Mouse (Mus musculus): ENCODE data around the gene Hspa1l. TPM values are rescaled to one million over a fixed set of nuclear protein-coding genes. Genes with fewer than 3 reads are reported as not detected.
A peak's percentile ranks its signal among the peaks of the same experiment; 100 is the strongest.
"Not testable (repeated sequence)": the region's sequence is repeated elsewhere in the genome, so short reads cannot be mapped to it uniquely, and the experiment has no call there.

Hspa1l gene
- polyA plus RNA-seq, 1 experiment from 2014 or later = 1.1 TPM

- H3K9ac ChIP-seq = no peak overlapping the region
- H3K9me3 ChIP-seq = no peaks in the 10 kb centered on the region
- no peak for ATAC-seq (ENCODE audit: low FRiP score)
- WGBS = 87% methylated on average over 3 of the region's 3 CpGs
- H3K4me3 ChIP-seq = peak overlapping the region; percentile 80
- peaks cover 22% of the 10 kb centered on the region for H3K27me3 ChIP-seq
- peak overlapping the region; percentile 77; the same call in 1 of the 2 replicates for H3K4me2 ChIP-seq
- H3K36me3 ChIP-seq = peaks cover 18% of the 10 kb centered on the region
- peak overlapping the region; percentile 92; the same call in 1 of the 2 replicates for H3K27ac ChIP-seq
- peaks cover 16% of the 10 kb centered on the region for H3K4me1 ChIP-seq (replicated peaks)
These were observed 19.2 kb upstream of the Hspa1l start for GRCm38 (mm10) chr17:34953258-34953657.

GRCm38 (mm10) chr17:34953904-34954303 lies 18.6 kb upstream of the Hspa1l start:
- ATAC-seq (ENCODE audit: low FRiP score) = no peak
- 92% methylated on average over 4 of the region's 4 CpGs for WGBS
- no peak overlapping the region for H3K4me3 ChIP-seq

GRCm38 (mm10) chr17:34954831-34955230 lies 17.7 kb upstream of the Hspa1l start:
- WGBS = 88% methylated on average over 4 of the region's 4 CpGs

More at GRCm38 (mm10) chr17:34953904-34954303, 18.6 kb upstream of the Hspa1l start:
- H3K27me3 ChIP-seq = peaks cover 22% of the 10 kb centered on the region
- no peaks in the 10 kb centered on the region for H3K9me3 ChIP-seq
- H3K4me1 ChIP-seq (replicated peaks) = peaks cover 16% of the 10 kb centered on the region
- H3K36me3 ChIP-seq = peaks cover 18% of the 10 kb centered on the region
- H3K4me2 ChIP-seq = no peak overlapping the region
- H3K9ac ChIP-seq = no peak overlapping the region
- H3K27ac ChIP-seq = no peak overlapping the region

GRCm38 (mm10) chr17:34955884-34956283 lies 16.6 kb upstream of the Hspa1l start:
- Histone ChIP-seq H3K9ac (no peak overlapping the region), H3K27me3 (peaks cover 37% of the 10 kb centered on the region), H3K36me3 (peaks cover 2% of the 10 kb centered on the region), H3K4me2 (no peak overlapping the region), H3K4me1 (replicated peaks) (peaks cover 13% of the 10 kb centered on the region), H3K27ac (no peak overlapping the region), H3K9me3 (no peaks in the 10 kb centered on the region), H3K4me3 (no peak overlapping the region)
- WGBS = 78% methylated on average over 3 of the region's 3 CpGs
- no peak for ATAC-seq (ENCODE audit: low FRiP score)

More at GRCm38 (mm10) chr17:34954831-34955230, 17.7 kb upstream of the Hspa1l start:
- H3K9me3 ChIP-seq = no peaks in the 10 kb centered on the region
- H3K27ac ChIP-seq = no peak overlapping the region
- H3K9ac ChIP-seq = peak overlapping the region; percentile 35; the same call in 1 of the 2 replicates
- no peak overlapping the region for H3K4me3 ChIP-seq
- peaks cover 28% of the 10 kb centered on the region for H3K27me3 ChIP-seq
- peaks cover 18% of the 10 kb centered on the region for H3K4me1 ChIP-seq (replicated peaks)
- peaks cover 12% of the 10 kb centered on the region for H3K36me3 ChIP-seq
- no peak overlapping the region for H3K4me2 ChIP-seq
- no peak for ATAC-seq (ENCODE audit: low FRiP score)

DNA sequence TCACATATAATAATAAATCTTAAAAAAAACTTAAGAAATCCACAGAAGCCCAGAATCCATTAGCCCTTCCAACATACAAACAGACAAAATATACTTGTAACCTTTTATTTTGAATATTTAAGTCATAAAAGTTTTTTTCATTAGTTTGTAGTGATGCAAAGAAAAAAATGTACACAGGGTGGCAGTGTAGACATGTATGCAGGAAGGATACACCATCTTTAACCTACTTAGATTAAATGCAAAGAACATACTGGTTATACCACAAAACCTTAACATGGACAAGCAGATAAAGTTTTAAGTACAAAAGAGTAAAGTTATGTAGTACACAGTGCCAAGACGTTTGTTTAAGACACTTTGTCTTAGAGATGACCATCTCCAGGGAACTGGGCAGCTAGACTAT lies 16.2 kb upstream of the Hspa1l start:
- H3K9ac ChIP-seq = no peak overlapping the region
- no peak overlapping the region for H3K4me2 ChIP-seq
- no peak overlapping the region for H3K4me3 ChIP-seq
- WGBS = 44% methylated on average over 1 of the region's 1 CpGs
- ATAC-seq (ENCODE audit: low FRiP score) = no peak
- no peak overlapping the region for H3K27ac ChIP-seq
- no peaks in the 10 kb centered on the region for H3K9me3 ChIP-seq
- H3K4me1 ChIP-seq (replicated peaks) = peaks cover 11% of the 10 kb centered on the region
- H3K36me3 ChIP-seq = no peaks in the 10 kb centered on the region
- peaks cover 41% of the 10 kb centered on the region for H3K27me3 ChIP-seq

DNA sequence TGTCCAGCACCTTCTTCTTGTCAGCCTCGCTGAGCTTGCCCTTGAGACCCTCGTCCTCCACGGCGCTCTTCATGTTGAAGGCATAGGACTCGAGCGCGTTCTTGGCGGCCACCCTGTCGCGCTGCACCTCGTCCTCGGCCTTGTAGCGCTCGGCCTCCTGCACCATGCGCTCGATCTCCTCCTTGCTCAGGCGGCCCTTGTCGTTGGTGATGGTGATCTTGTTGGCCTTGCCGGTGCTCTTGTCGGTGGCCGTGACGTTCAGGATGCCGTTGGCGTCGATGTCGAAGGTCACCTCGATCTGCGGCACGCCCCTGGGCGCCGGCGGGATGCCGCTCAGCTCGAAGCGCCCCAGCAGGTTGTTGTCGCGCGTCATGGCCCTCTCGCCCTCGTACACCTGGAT lies 15.2 kb upstream of the Hspa1l start:
- Histone ChIP-seq H3K4me1 (replicated peaks) (peaks cover 11% of the 10 kb centered on the region), H3K27me3 (peaks cover 49% of the 10 kb centered on the region)
- H3K9ac ChIP-seq; H3K4me2 ChIP-seq; H3K4me3 ChIP-seq; ATAC-seq (ENCODE audit: low FRiP score); H3K36me3 ChIP-seq; H3K27ac ChIP-seq; H3K9me3 ChIP-seq: not testable (repeated sequence)
- WGBS = 28% methylated on average over 37 of the region's 40 CpGs

DNA sequence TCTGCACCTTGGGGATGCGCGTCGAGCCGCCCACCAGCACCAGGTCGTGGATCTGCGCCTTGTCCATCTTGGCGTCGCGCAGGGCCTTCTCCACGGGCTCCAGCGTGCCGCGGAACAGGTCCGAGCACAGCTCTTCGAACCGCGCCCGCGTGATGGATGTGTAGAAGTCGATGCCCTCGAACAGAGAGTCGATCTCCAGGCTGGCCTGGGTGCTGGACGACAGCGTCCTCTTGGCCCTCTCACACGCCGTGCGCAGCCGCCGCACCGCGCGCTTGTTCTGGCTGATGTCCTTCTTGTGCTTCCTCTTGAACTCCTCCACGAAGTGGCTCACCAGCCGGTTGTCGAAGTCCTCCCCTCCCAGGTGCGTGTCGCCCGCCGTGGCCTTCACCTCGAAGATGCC lies 14.5 kb upstream of the Hspa1l start:
- not testable (repeated sequence) for H3K4me3 ChIP-seq; H3K4me2 ChIP-seq; H3K9me3 ChIP-seq; H3K36me3 ChIP-seq; H3K27ac ChIP-seq; H3K9ac ChIP-seq; ATAC-seq (ENCODE audit: low FRiP score)
- H3K27me3 ChIP-seq = peaks cover 55% of the 10 kb centered on the region
- H3K4me1 ChIP-seq (replicated peaks) = peaks cover 11% of the 10 kb centered on the region
- 33% methylated on average over 28 of the region's 40 CpGs for WGBS

- not testable (repeated sequence) for H3K36me3 ChIP-seq, H3K27ac ChIP-seq, H3K9me3 ChIP-seq
- H3K4me2 ChIP-seq = peak overlapping the region; percentile 71
- peak; percentile 60 for ATAC-seq (ENCODE audit: low FRiP score)
- 3% methylated on average over 28 of the region's 47 CpGs for whole genome bisulfite sequencing
- H3K9ac ChIP-seq = peak overlapping the region; percentile 60; the same call in 1 of the 2 replicates
- H3K4me1 ChIP-seq (replicated peaks) = peaks cover 11% of the 10 kb centered on the region
- H3K27me3 ChIP-seq = peaks cover 61% of the 10 kb centered on the region
- H3K4me3 ChIP-seq = peak overlapping the region; percentile 44
These were observed 13.8 kb upstream of the Hspa1l start for GRCm38 (mm10) chr17:34958734-34959129.

GRCm38 (mm10) chr17:34959130-34959778 lies 13.2 kb upstream of the Hspa1l start, which contains the start of gene Hspa1b:
Hspa1b (minus strand) TSS chr17:34959238.
- peak within 1 kb of the TSS; percentile 82 for H3K27ac ChIP-seq
- not testable (repeated sequence) for H3K9me3 ChIP-seq, H3K36me3 ChIP-seq
- ATAC-seq (ENCODE audit: low FRiP score) = peak; percentile 92
- peak within 1 kb of the TSS; percentile 44 for H3K4me3 ChIP-seq
- peaks cover 63% of the 10 kb centered on the region for H3K27me3 ChIP-seq
- H3K4me2 ChIP-seq = peak within 1 kb of the TSS; percentile 71
- 0% methylated on average over 32 of the region's 32 CpGs for WGBS
- H3K4me1 ChIP-seq (replicated peaks) = peaks cover 11% of the 10 kb centered on the region
- peak within 1 kb of the TSS; percentile 60; the same call in 1 of the 2 replicates for H3K9ac ChIP-seq

- H3K4me2 ChIP-seq = peak overlapping the region; percentile 71
- H3K4me1 ChIP-seq (replicated peaks) = peaks cover 11% of the 10 kb centered on the region
- 0 out of 2 replicates have a peak, but pooled peaks have one; percentile 7 for ATAC-seq (ENCODE audit: low FRiP score)
- peak overlapping the region; percentile 56; the same call in 1 of the 2 replicates for H3K9ac ChIP-seq
- no peak overlapping the region for H3K27ac ChIP-seq
- H3K36me3 ChIP-seq = no peaks in the 10 kb centered on the region
- H3K9me3 ChIP-seq = no peaks in the 10 kb centered on the region
- peaks cover 63% of the 10 kb centered on the region for H3K27me3 ChIP-seq
- 14% methylated on average over 12 of the region's 12 CpGs for WGBS
- peak overlapping the region; percentile 44 for H3K4me3 ChIP-seq
These were observed 12.5 kb upstream of the Hspa1l start for GRCm38 (mm10) chr17:34959881-34960515.

DNA sequence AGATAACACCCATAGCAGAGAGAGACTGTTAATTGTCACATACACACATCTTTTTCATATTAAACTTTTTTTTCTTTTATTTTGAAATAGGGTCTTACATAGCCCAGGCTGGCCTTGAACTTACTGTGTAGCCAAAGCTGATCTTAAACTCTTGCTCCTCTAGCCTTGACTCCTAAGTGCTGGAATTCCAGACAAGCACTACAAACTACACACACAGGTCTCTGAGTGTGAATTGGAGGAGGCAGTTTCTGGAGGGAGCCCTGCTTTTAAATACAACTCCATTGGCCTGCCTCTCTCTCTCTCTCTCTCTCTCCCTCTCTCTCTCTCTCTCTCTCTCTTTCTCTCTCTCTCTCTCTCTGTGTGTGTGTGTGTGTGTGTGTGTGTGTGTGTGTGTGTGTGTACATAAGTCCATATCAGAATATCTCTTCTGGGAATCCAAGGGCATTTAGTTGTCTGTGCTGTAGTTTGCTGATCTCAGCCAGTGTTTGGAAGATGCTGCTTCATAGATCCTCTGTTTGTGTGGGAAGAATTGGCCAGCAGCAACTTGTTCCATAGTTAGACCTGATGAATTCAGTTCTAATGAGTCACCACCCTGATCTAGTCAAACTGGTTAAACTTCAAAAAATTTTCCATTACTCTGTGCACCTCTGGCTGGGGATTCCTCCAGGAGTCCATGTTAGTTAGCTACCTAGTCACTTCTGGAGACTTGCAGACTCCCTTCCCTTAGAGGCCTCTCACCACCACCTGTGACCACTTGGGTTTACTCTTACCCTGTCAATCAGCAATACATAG lies 11.6 kb upstream of the Hspa1l start:
- Histone ChIP-seq H3K9ac (no peak overlapping the region), H3K9me3 (no peaks in the 10 kb centered on the region), H3K4me2 (no peak overlapping the region), H3K4me3 (no peak overlapping the region), H3K4me1 (replicated peaks) (peaks cover 11% of the 10 kb centered on the region), H3K27me3 (peaks cover 63% of the 10 kb centered on the region), H3K27ac (no peak overlapping the region), H3K36me3 (no peaks in the 10 kb centered on the region)
- no peak for ATAC-seq (ENCODE audit: low FRiP score)

GRCm38 (mm10) chr17:34962125-34962524 lies 10.4 kb upstream of the Hspa1l start:
- 37% methylated on average over 3 of the region's 3 CpGs for WGBS
- Histone ChIP-seq H3K9ac (no peak overlapping the region), H3K27ac (no peak overlapping the region), H3K4me2 (no peak overlapping the region), H3K4me3 (no peak overlapping the region), H3K9me3 (no peaks in the 10 kb centered on the region), H3K36me3 (no peaks in the 10 kb centered on the region), H3K27me3 (peaks cover 62% of the 10 kb centered on the region), H3K4me1 (replicated peaks) (peaks cover 11% of the 10 kb centered on the region)
- no peak for ATAC-seq (ENCODE audit: low FRiP score)

Data from hindbrain, embryonic 13.5 days (tissue).